Mouse (Mus musculus) MEL (cell line): ENCODE data around the gene Map3k1. TPM values are rescaled to one million over a fixed set of nuclear protein-coding genes. Genes with fewer than 3 reads are reported as not detected.

Experiments used
- DNase-seq: peaks from one replicate; pipeline ENCODE4 v3.0.0; 2011; ENCODE audit warnings: low read depth, low spot score
- H3K27ac ChIP-seq: 2 replicates; pipeline ENCODE4 v1.5.1; 2012; ENCODE audit warnings: low read depth, mild to moderate bottlenecking, control low read depth, low read length, moderate library complexity; ENCODE audit not compliant: control insufficient read depth
- H3K27me3 ChIP-seq, 2 experiments: fragments of 150-350 bp in 1 of 2; sonication (generic) in 1 of 2; 2 replicates each; pipeline ENCODE4 v1.6.1; 2012; ENCODE audit warnings: low read length in 2 of 2, mild to moderate bottlenecking in 2 of 2, improper control_type of control experiment in 1 of 2, moderate library complexity in 1 of 2; ENCODE audit not compliant: insufficient read depth in 2 of 2, control insufficient read depth in 1 of 2
- H3K36me3 ChIP-seq, 2 experiments: 2 replicates each; pipeline ENCODE4 v1.6.1; 2012 to 2014; ENCODE audit warnings: low read length in 2 of 2, improper control_type of control experiment in 1 of 2, inconsistent platforms in 1 of 2, mild to moderate bottlenecking in 1 of 2; ENCODE audit not compliant: insufficient read depth in 2 of 2, control insufficient read depth in 1 of 2
- H3K4me1 ChIP-seq, 2 experiments: fragments of 150-350 bp in 1 of 2; sonication (generic) in 1 of 2; 2 replicates each; pipeline ENCODE4 v1.6.1; 2012; ENCODE audit warnings: low read length in 2 of 2, improper control_type of control experiment in 1 of 2, mild to moderate bottlenecking in 1 of 2; ENCODE audit not compliant: insufficient read depth in 2 of 2, control insufficient read depth in 1 of 2
- H3K4me3 ChIP-seq, 2 experiments: fragments of 150-350 bp in 1 of 2; sonication (generic) in 1 of 2; 2 replicates each; pipeline ENCODE4 v1.5.1; 2012; ENCODE audit warnings: low read depth in 2 of 2, low read length in 2 of 2, mild to moderate bottlenecking in 2 of 2, moderate library complexity in 2 of 2, control low read depth in 1 of 2, improper control_type of control experiment in 1 of 2; ENCODE audit not compliant: control insufficient read depth in 1 of 2, insufficient read depth in 1 of 2
- H3K79me2 ChIP-seq: 2 replicates; pipeline ENCODE4 v1.6.1; 2012; ENCODE audit warnings: mild to moderate bottlenecking, low read length, moderate library complexity; ENCODE audit not compliant: control insufficient read depth, poor library complexity, insufficient read depth
- H3K9ac ChIP-seq: 2 replicates; pipeline ENCODE4 v1.6.1; 2012; ENCODE audit warnings: low read depth, mild to moderate bottlenecking, control low read depth, low read length, moderate library complexity; ENCODE audit not compliant: control insufficient read depth, poor library complexity, severe bottlenecking
- H3K9me3 ChIP-seq: fragments of 150-350 bp; sonication (generic); replicated peaks from 2 replicates; pipeline ENCODE4 v1.6.1; 2012; ENCODE audit warnings: mild to moderate bottlenecking, low read length, improper control_type of control experiment, moderate library complexity; ENCODE audit not compliant: insufficient read depth
- CTCF ChIP-seq, 3 experiments: IDR thresholded peaks in 2 of 3; conservative IDR thresholded peaks in 1 of 3; 2 replicates each; pipeline ENCODE4 v1.5.1; 2011 to 2012; ENCODE audit warnings: low read length in 3 of 3, low read depth in 2 of 3, mild to moderate bottlenecking in 2 of 3, improper control_type of control experiment in 1 of 3, inconsistent platforms in 1 of 3, mixed read lengths in 1 of 3, moderate library complexity in 1 of 3; ENCODE audit not compliant: control insufficient read depth in 1 of 3, insufficient read depth in 1 of 3, poor library complexity in 1 of 3, severe bottlenecking in 1 of 3
- ELF1 ChIP-seq: IDR thresholded peaks from 2 replicates; pipeline ENCODE4 v1.6.1; 2014; ENCODE audit warnings: low read depth, mild to moderate bottlenecking, inconsistent platforms, low read length, improper control_type of control experiment, moderate library complexity
- EP300 ChIP-seq, 2 experiments: IDR thresholded peaks; 2 replicates each; pipeline ENCODE4 v1.6.1; 2011; ENCODE audit warnings: improper control_type of control experiment in 2 of 2, low read length in 2 of 2, low read depth in 1 of 2, mild to moderate bottlenecking in 1 of 2
- ETS1 ChIP-seq: IDR thresholded peaks from 2 replicates; pipeline ENCODE4 v1.6.1; 2012; ENCODE audit warnings: low read depth, mild to moderate bottlenecking, inconsistent platforms, low read length, improper control_type of control experiment, moderate library complexity
- GABPA ChIP-seq: IDR thresholded peaks from 2 replicates; pipeline ENCODE4 v1.6.1; 2012; ENCODE audit warnings: low read depth, mild to moderate bottlenecking, inconsistent platforms, low read length, improper control_type of control experiment, moderate library complexity
- GATA1 ChIP-seq: IDR thresholded peaks from 2 replicates; pipeline ENCODE4 v1.6.1; 2011; ENCODE audit warnings: low read depth, low read length, improper control_type of control experiment
- KAT2A ChIP-seq: conservative IDR thresholded peaks from 2 replicates; pipeline ENCODE4 v1.6.1; 2012; ENCODE audit warnings: low read depth, low read length, improper control_type of control experiment, inconsistent platforms
- MAFK ChIP-seq: IDR thresholded peaks from 2 replicates; pipeline ENCODE4 v1.6.1; 2011; ENCODE audit warnings: low read depth, mild to moderate bottlenecking, low read length, improper control_type of control experiment, borderline replicate concordance
- MYB ChIP-seq: IDR thresholded peaks from 2 replicates; pipeline ENCODE4 v1.6.1; 2011; ENCODE audit warnings: mild to moderate bottlenecking, low read depth, low read length, improper control_type of control experiment
- NRF1 ChIP-seq: IDR thresholded peaks from 2 replicates; pipeline ENCODE4 v1.6.1; 2014; ENCODE audit warnings: low read depth, mild to moderate bottlenecking, inconsistent platforms, low read length, improper control_type of control experiment, moderate library complexity; ENCODE audit not compliant: poor library complexity, insufficient read depth, severe bottlenecking
- POLR2AphosphoS2 ChIP-seq: IDR thresholded peaks from 2 replicates; pipeline ENCODE4 v1.6.1; 2011; ENCODE audit warnings: low read length, improper control_type of control experiment
- POLR2AphosphoS5 ChIP-seq: IDR thresholded peaks from 2 replicates; pipeline ENCODE4 v1.6.1; 2012; ENCODE audit warnings: low read depth, borderline replicate concordance, mild to moderate bottlenecking, inconsistent platforms, low read length, moderate library complexity, mixed read lengths
- RAD21 ChIP-seq: IDR thresholded peaks from 2 replicates; pipeline ENCODE4 v1.6.1; 2011; ENCODE audit warnings: mild to moderate bottlenecking, low read depth, low read length, improper control_type of control experiment
- RCOR1 ChIP-seq: IDR thresholded peaks from 2 replicates; pipeline ENCODE4 v1.6.1; 2012; ENCODE audit warnings: low read depth, mild to moderate bottlenecking, inconsistent platforms, low read length, improper control_type of control experiment
- SIN3A ChIP-seq: IDR thresholded peaks from 2 replicates; pipeline ENCODE4 v1.6.1; 2012; ENCODE audit warnings: low read length, improper control_type of control experiment, inconsistent platforms
- SMC3 ChIP-seq: IDR thresholded peaks from 2 replicates; pipeline ENCODE4 v1.6.1; 2011; ENCODE audit warnings: low read depth, low read length, improper control_type of control experiment
- TBP ChIP-seq: IDR thresholded peaks from 2 replicates; pipeline ENCODE4 v1.8.0; 2011; ENCODE audit warnings: low read depth, low read length, improper control_type of control experiment
- UBTF ChIP-seq: IDR thresholded peaks from 2 replicates; pipeline ENCODE4 v1.6.1; 2012; ENCODE audit warnings: low read depth, mild to moderate bottlenecking, inconsistent platforms, low read length, improper control_type of control experiment, moderate library complexity, borderline replicate concordance; ENCODE audit not compliant: insufficient read depth
- USF2 ChIP-seq, 2 experiments: IDR thresholded peaks; 2 replicates each; pipeline ENCODE4 v1.6.1; 2011 to 2012; ENCODE audit warnings: improper control_type of control experiment in 2 of 2, low read length in 2 of 2, borderline replicate concordance in 1 of 2, inconsistent platforms in 1 of 2, low read depth in 1 of 2, mild to moderate bottlenecking in 1 of 2; ENCODE audit not compliant: insufficient read depth in 1 of 2
- ZNF384 ChIP-seq: IDR thresholded peaks from 2 replicates; pipeline ENCODE4 v1.6.1; 2012; ENCODE audit warnings: low read depth, mild to moderate bottlenecking, inconsistent platforms, low read length, improper control_type of control experiment
- polyA plus RNA-seq, 2 experiments: library from polyadenylated mRNA; stranded (reverse) in 1 of 2; unstranded in 1 of 2; fragments of >175 nt in 1 of 2; fragments of >200 nt in 1 of 2; gene quantifications; 2 replicates each; pipeline versions ENCODE4 v1.2.1 to v1.2.4; 2012; ENCODE audit warnings: low replicate concordance in 2 of 2, low read depth in 1 of 2; ENCODE audit not compliant: insufficient read length in 2 of 2, insufficient read depth in 1 of 2, missing spikeins in 1 of 2
- total RNA-seq: library from RNA; depleted of rRNA; stranded (reverse); fragments of 300-350 nt; gene quantifications from 2 replicates; pipeline ENCODE4 v1.2.3, GENCODE M21; 2012

Gene Map3k1
- total and polyA plus RNA-seq, 3 experiments, result 4.3 to 20.7 (median 4.4) TPM

GRCm38 (mm10) chr13:111748301-111749062 lies 60.3 kb downstream of the Map3k1 start:
- no peak for DNase-seq
- Histone ChIP-seq H3K9me3 (no peaks in the 10 kb centered on the region), H3K27ac (no peak overlapping the region), H3K9ac (no peak overlapping the region), H3K27me3 (no peaks in the 10 kb centered on the region), H3K79me2 (no peaks in the 10 kb centered on the region), H3K4me1 (peaks cover 7 to 10% of the 10 kb centered on the region in 2 experiments), H3K36me3 (peaks cover 2 to 7% of the 10 kb centered on the region in 2 experiments; a peak in 2 of 4 replicates), H3K4me3 (no peak overlapping the region)
- TF ChIP-seq EP300 (IDR thresholded peaks at IDR 0.05; ENCODE audit: low read depth in 1 of 2, low read length in 2 of 2), result no peak
- no peak for TF ChIP-seq NRF1
- no peak for TF ChIP-seq MYB
- no peak for TF ChIP-seq ELF1
- TF ChIP-seq RAD21, result no peak

GRCm38 (mm10) chr13:111746831-111747230 lies 62.0 kb downstream of the Map3k1 start:
- no peak for DNase-seq
- no peak overlapping the region for H3K27ac ChIP-seq
- H3K4me1 ChIP-seq, result peaks cover 7 to 10% of the 10 kb centered on the region in 2 experiments
- H3K36me3 ChIP-seq, result peaks cover 0 to 7% of the 10 kb centered on the region in 2 experiments; a peak in 2 of 4 replicates
- H3K9me3 ChIP-seq, result no peaks in the 10 kb centered on the region
- H3K79me2 ChIP-seq, result no peaks in the 10 kb centered on the region
- no peak overlapping the region for H3K4me3 ChIP-seq
- H3K27me3 ChIP-seq, result no peaks in the 10 kb centered on the region
- TF ChIP-seq KAT2A (no peak), GABPA (no peak), RCOR1 (no peak), MAFK (no peak), GATA1 (0 out of 2 replicates have a peak, but pooled peaks have one; percentile 27), SIN3A (0 out of 2 replicates have a peak, but pooled peaks have one; percentile 18), UBTF (no peak), CTCF (IDR thresholded peaks at IDR 0.05 in 2 of 3, conservative IDR thresholded peaks at IDR 0.05 in 1 of 3; ENCODE audit: control insufficient read depth in 1 of 3, insufficient read depth in 1 of 3, low read depth in 2 of 3, low read length in 3 of 3, poor library complexity in 1 of 3, severe bottlenecking in 1 of 3) (no peak; a peak in 1 of 6 replicates), MYB (no peak), POLR2AphosphoS2 (no peak), ELF1 (no peak), TBP (no peak), ZNF384 (no peak), ETS1 (no peak), USF2 (IDR thresholded peaks at IDR 0.05; ENCODE audit: borderline replicate concordance in 1 of 2, insufficient read depth in 1 of 2, low read depth in 1 of 2, low read length in 2 of 2) (no peak), POLR2AphosphoS5 (no peak), NRF1 (no peak), SMC3 (no peak), EP300 (IDR thresholded peaks at IDR 0.05; ENCODE audit: low read depth in 1 of 2, low read length in 2 of 2) (0 out of 4 replicates have a peak, but pooled peaks of 1 of the 2 experiments have one; percentile 22)
- no peak overlapping the region for H3K9ac ChIP-seq
